Mouse (Mus musculus): ENCODE data around the gene Cluh.

The Cluh gene

GRCm38 (mm10) chr11:74634490-74635275 lies 14.6 kb upstream of the Cluh start:
- no peak for TF ChIP-seq GATA4 (IDR thresholded peaks at IDR 0.05; ENCODE audit: insufficient replicate concordance, low read length)

- TF ChIP-seq GATA4 (IDR thresholded peaks at IDR 0.05; ENCODE audit: insufficient replicate concordance, low read length): no peak
Observed at GRCm38 (mm10) chr11:74637486-74637885, 11.8 kb upstream of the Cluh start.

GRCm38 (mm10) chr11:74637971-74638790 lies 11.1 kb upstream of the Cluh start:
- TF ChIP-seq GATA4 (IDR thresholded peaks at IDR 0.05; ENCODE audit: insufficient replicate concordance, low read length): no peak; the same call in 1 of the 2 replicates

DNA sequence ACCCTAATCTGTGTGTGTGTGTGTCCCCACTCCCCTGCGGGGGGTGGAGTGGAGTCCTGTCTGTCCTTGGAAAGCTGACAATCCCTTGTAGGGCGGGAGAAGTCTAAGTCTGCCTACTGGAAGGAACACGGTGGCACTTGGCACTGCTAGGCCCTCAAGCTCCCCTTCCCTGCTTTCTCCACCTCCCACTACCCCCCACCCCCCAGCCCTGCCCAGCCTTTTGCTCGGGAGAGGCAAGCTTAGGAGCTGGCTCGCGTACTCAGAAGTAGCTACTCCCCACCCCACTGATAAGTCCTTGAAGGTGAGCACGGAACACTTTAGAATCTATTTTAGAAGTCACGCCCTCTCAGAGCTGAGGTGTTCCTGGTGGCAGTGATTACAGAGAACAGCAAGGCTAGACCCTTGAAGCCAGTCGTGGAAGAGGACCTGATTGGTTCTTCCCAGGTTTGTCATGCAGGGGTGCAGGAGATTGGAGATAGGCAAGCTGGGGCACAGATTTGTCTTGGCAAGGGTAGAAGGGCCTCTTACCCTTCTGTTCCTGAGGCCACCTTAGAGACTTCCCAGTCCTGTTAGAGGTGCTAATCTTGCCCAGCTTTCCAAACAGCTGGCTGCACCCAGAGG lies 10.4 kb upstream of the Cluh start:
- TF ChIP-seq GATA4 (IDR thresholded peaks at IDR 0.05; ENCODE audit: insufficient replicate concordance, low read length): no peak

DNA sequence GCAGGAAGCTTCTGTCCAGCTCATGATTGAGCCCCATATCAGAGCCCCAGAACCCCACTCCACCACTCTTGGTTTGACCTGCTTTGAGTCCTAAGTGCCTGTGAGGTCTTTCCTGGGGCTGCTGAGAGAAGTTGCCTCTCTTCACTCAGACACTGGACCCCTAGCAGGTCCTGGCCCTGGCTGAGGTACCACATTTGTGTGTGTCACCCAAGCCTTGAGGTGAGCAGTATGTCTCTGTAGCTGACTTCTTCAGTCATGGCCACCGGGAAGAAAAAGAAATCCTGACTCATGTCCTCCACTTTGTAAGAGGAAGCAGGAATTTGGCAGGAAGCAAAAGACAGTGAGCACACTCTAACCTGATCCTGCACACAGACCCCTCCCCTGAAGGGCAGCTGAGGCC lies 9.7 kb upstream of the Cluh start:
- TF ChIP-seq GATA4 (IDR thresholded peaks at IDR 0.05; ENCODE audit: insufficient replicate concordance, low read length): no peak

DNA sequence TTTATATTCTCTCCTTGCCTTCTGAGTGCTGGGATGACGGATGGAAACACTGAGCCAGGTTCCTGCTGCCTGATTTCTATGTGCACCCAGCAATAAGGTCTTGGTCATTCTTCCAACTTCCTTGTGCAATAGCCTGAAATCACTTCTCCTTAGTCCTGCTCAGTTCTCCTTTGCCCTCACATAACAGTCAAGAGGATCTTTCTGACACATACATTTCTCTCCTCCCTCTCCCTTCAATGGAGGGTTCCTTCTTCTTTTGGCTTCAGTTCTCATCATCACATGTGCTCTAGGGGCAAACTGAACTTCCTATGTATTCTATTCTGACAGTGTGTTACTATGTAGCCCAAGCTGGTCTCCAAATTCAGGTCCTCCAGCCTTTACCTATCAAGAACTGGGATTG lies 1.3 kb upstream of the Cluh start:
- no peak for TF ChIP-seq GATA4 (IDR thresholded peaks at IDR 0.05; ENCODE audit: insufficient replicate concordance, low read length)

GRCm38 (mm10) chr11:74648676-74649075 lies 619 bp upstream of the Cluh start:
- no peak for TF ChIP-seq GATA4 (IDR thresholded peaks at IDR 0.05; ENCODE audit: insufficient replicate concordance, low read length)

- TF ChIP-seq GATA4 (IDR thresholded peaks at IDR 0.05; ENCODE audit: insufficient replicate concordance, low read length): no peak
Observed at GRCm38 (mm10) chr11:74649647-74650551, 604 bp downstream of the Cluh start.

DNA sequence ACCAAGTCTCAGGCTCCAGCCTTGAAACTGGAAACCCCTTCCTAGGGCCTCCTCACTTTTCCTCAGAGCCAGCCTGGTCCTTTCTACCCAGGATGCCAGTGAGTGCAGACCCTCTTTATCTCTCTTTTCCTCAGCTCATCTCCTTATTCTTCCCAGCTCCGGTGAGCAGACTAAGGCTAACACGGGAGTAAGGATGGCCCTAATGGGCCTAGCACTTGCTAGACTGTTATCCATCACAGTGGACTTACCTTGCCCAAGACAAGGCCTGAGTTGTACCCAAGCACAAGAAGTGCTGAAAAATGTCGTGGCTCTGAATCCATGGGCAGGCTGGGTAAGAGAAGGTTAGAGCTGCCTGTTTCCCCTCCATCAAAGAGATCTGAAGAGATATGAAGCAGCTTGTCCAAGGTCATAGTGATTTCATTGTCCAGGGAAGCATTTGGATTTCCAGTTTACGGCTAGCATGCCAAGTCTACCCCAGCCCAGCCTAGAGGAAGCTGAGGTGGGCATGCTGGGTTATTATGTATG lies 1.3 kb downstream of the Cluh start:
- TF ChIP-seq GATA4 (IDR thresholded peaks at IDR 0.05; ENCODE audit: insufficient replicate concordance, low read length): no peak

- TF ChIP-seq GATA4 (IDR thresholded peaks at IDR 0.05; ENCODE audit: insufficient replicate concordance, low read length): no peak
Observed at GRCm38 (mm10) chr11:74652791-74653191, 3.5 kb downstream of the Cluh start.

GRCm38 (mm10) chr11:74653385-74653784 lies 4.1 kb downstream of the Cluh start:
- TF ChIP-seq GATA4 (IDR thresholded peaks at IDR 0.05; ENCODE audit: insufficient replicate concordance, low read length): no peak

DNA sequence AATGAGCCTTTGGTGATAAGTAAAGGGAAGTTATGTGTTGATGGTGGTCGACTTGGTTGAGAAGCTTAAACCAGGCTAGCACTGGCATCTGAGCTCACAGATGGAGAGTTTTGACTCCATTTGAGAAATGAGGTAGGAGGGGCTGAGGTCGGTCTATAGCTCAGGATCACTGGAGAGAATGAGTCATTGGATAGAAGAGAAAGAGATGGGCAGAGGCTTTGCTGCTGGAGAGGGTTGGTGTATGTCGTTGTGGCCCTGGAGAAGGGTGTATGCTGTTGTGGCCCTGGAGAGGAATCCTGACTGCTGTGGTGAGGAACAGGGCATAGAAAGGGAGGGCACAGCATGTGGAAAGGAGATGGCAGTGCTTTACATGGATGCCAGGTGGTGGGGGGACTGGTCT lies 6.6 kb downstream of the Cluh start:
- TF ChIP-seq GATA4 (IDR thresholded peaks at IDR 0.05; ENCODE audit: insufficient replicate concordance, low read length): no peak

- TF ChIP-seq GATA4 (IDR thresholded peaks at IDR 0.05; ENCODE audit: insufficient replicate concordance, low read length): no peak
Observed at GRCm38 (mm10) chr11:74660336-74660735, 11.0 kb downstream of the Cluh start.

GRCm38 (mm10) chr11:74661641-74662040 lies 12.3 kb downstream of the Cluh start:
- TF ChIP-seq GATA4 (IDR thresholded peaks at IDR 0.05; ENCODE audit: insufficient replicate concordance, low read length): no peak

DNA sequence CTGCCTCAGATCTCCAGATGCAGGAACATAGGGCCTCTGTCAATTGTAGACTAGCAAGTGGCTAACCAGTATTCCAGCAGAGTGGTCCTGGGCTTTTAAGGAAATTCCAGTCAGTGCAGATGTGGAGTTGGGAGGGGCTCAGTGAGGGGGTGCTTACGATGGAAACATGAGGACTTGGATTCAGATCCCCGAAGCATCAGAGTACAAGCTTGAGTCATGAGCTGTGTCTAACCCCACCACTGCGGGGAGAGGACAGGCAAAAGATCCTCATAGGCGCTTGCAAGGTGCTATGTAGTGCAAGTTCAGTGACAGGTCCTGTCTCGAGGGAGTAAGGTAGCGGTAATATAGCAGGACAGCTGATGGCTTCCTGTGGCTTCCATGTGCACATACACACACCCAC lies 12.9 kb downstream of the Cluh start:
- TF ChIP-seq GATA4 (IDR thresholded peaks at IDR 0.05; ENCODE audit: insufficient replicate concordance, low read length): no peak

All from liver, adult (tissue).